Mouse (Mus musculus): ENCODE data around the gene Rreb1. TPM values are rescaled to one million over a fixed set of nuclear protein-coding genes. Genes with fewer than 3 reads are reported as not detected.

Gene Rreb1
- polyA plus RNA-seq, 1 experiment from 2014 or later: 11.4 TPM

DNA sequence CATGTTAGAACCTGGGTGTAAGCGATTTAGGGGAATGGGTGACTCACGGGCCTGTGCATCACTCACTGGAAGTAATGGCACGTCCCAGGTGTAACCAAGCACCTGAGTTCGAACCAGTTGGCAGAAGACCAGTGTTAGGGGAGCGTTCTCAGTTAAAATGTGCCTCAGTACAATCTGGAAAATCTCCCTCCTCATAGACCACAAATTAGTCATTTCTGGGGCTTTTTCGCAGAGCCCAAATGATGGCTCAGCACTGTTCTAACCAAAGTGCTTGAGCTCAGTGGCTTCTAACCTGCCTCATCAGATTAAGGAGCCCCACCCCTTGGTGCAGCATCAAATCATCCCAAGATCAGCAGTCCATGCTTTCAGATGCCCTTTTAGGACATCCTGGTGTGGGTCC, 5.5 kb downstream of the Rreb1 start:
- Histone ChIP-seq H3K9ac (no peak overlapping the region), H3K27me3 (peaks cover 12% of the 10 kb centered on the region; the same call in 1 of the 2 replicates), H3K27ac (no peak overlapping the region), H3K4me3 (no peak overlapping the region), H3K36me3 (no peaks in the 10 kb centered on the region), H3K4me2 (replicated peaks) (no peak overlapping the region), H3K9me3 (no peaks in the 10 kb centered on the region), H3K4me1 (peaks cover 7% of the 10 kb centered on the region; the same call in 1 of the 2 replicates)
- WGBS: 91% methylated on average over 6 of the region's 6 CpGs
- no peak for ATAC-seq (ENCODE audit: low FRiP score, low read depth)

DNA sequence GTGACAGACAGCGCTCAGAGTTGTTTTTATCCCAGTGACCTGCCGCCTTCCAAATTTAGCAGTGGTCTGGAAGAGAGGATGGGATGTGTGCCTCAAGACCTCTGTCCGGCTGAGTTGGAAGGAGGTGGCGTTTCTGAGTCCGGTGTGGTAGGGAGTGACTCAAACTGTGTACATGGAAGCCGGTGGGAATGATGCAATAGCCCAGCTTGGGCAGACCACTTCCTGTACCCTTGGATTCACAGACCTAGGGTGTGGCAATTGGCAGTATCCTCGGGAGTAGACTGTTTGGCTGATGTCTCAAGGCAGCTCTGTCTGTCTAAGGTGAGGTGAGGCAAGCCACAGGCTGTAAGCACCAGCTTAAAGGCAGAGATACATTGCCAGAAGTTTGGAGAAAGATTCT, 6.0 kb downstream of the Rreb1 start:
- no peak overlapping the region for H3K9ac ChIP-seq
- no peak overlapping the region for H3K27ac ChIP-seq
- H3K4me2 ChIP-seq (replicated peaks): no peak overlapping the region
- H3K4me3 ChIP-seq: no peak overlapping the region
- peaks cover 3% of the 10 kb centered on the region; the same call in 1 of the 2 replicates for H3K4me1 ChIP-seq
- ATAC-seq (ENCODE audit: low FRiP score, low read depth): no peak
- no peaks in the 10 kb centered on the region for H3K36me3 ChIP-seq
- 81% methylated on average over 7 of the region's 7 CpGs for WGBS
- H3K9me3 ChIP-seq: no peaks in the 10 kb centered on the region
- peaks cover 11% of the 10 kb centered on the region; the same call in 1 of the 2 replicates for H3K27me3 ChIP-seq

DNA sequence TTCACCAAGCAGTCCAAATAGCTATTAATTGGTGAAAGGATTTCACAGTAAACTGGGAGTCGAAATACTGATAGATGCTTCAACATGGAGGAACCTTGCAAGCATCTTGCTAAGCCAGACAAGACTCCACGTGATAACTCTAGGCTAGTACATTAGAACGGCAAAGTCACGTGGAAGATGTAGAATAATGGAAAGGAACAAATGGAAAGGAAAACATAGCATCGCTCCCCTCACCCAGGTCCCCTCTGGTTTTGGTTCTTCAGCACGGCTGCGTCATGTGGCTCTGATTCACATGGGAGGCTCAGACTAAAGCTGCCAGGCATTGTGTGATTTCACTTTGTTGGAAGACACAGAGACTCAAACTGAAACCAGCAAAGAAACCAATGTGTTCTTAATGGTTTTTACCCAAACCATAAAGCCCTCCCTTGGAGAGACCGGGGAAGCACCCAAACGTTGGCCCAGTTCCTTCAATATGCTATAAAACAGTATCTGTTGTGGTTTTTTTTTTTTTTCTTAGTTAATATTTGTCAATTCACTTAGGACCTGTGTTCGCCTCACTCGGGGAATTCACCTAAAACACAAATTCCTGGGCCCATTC, 14.6 kb downstream of the Rreb1 start:
- no peak overlapping the region for H3K9ac ChIP-seq
- 91% methylated on average over 11 of the region's 11 CpGs for WGBS
- no peaks in the 10 kb centered on the region for H3K27me3 ChIP-seq
- no peak overlapping the region for H3K4me2 ChIP-seq (replicated peaks)
- H3K4me1 ChIP-seq: no peaks in the 10 kb centered on the region
- no peak for ATAC-seq (ENCODE audit: low FRiP score, low read depth)
- H3K4me3 ChIP-seq: no peak overlapping the region
- no peaks in the 10 kb centered on the region for H3K9me3 ChIP-seq
- H3K27ac ChIP-seq: no peak overlapping the region
- no peaks in the 10 kb centered on the region for H3K36me3 ChIP-seq

DNA sequence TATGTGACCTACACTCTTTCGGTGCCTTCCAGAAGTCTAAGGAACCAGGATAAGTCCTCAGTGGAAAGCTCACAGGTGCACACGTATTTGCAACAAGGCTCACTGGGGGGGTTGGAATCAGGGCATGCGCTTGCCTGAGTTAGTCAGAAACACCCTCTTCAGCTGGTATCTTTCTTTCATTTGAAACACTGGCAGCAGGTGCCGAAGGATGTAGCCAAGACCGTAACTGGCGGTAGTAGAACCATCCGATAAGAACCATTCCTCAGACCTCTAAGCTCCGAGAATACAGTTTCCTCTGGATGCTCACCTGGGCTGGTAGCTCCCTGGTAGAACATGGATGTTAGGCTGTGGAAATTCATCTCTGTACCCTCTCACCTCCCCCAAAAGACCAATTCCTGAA, 20.6 kb downstream of the Rreb1 start:
- Histone ChIP-seq H3K4me3 (no peak overlapping the region), H3K27ac (no peak overlapping the region), H3K4me2 (replicated peaks) (no peak overlapping the region), H3K4me1 (peaks cover 8% of the 10 kb centered on the region; the same call in 1 of the 2 replicates), H3K9ac (no peak overlapping the region), H3K9me3 (no peaks in the 10 kb centered on the region), H3K27me3 (no peaks in the 10 kb centered on the region), H3K36me3 (no peaks in the 10 kb centered on the region)
- 91% methylated on average over 8 of the region's 8 CpGs for WGBS
- no peak for ATAC-seq (ENCODE audit: low FRiP score, low read depth)

DNA sequence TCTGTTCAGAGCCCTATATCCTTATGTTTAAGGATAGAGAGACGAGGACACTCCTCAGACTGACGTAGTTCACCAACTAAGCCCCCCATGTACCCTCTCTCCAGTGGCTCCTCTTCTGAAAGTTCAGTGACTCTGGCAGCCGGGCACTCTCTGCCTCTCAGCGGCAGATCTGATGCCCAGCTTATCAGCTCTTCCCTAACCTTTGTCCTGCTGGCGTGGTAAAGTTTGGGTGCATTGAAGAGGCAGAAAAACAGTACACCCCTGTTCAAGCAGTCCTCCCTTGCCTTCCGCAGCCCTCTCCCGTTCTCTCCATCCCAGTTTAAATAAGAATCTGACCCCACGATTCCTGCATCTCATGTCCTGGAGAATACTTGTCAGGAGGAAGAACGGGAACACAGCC, 21.2 kb downstream of the Rreb1 start:
- ATAC-seq (ENCODE audit: low FRiP score, low read depth): no peak
- H3K27me3 ChIP-seq: no peaks in the 10 kb centered on the region
- WGBS: 80% methylated on average over 9 of the region's 9 CpGs
- no peaks in the 10 kb centered on the region for H3K9me3 ChIP-seq
- no peak overlapping the region for H3K9ac ChIP-seq
- H3K36me3 ChIP-seq: no peaks in the 10 kb centered on the region
- no peak overlapping the region for H3K27ac ChIP-seq
- no peak overlapping the region for H3K4me2 ChIP-seq (replicated peaks)
- peaks cover 8% of the 10 kb centered on the region; the same call in 1 of the 2 replicates for H3K4me1 ChIP-seq
- H3K4me3 ChIP-seq: no peak overlapping the region

DNA sequence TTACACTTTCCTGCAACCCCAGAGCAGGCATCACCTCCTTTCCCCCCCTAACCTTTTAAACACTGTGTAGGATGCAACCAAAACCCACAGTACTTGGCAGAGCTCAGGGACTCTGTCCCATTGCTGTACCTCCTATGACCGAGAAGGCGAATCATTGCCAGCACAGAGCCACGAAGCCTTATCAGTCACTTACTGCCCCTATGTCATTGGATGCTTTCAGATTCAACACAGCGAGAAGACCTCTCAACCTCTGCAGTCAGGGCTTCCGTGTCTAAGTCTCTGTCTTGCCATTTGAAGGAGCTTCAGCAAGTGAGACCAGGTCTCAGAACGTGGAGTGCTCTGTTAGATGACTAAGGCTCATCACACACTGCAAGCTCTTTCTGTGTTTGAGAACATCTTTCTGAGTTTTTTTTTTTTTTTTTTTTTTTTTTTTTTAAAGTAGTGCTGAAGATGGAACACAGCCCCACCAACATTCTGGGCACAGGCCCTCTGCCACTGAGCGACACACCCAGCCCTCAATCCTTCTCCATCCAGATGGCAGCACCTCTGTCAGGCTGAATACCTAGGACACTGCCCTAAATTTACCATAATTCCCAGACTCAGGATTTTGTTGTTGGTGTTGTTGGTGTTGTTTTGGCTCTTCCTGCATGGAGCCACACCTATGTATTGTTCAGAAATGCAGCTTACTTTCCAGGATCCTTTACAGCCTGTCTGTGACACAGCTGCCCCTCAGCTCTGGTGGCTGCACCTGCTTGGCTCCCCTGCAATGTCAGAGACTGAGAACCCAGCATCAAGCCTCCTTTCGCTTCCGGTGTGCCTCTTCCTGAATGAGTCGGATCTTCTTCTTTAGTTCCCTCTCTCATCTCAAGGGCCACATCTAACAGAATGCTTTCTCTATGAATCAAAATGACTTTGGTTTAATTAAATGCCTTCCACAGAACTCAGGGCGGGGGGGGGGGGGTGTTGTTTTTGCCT, 23.2 kb downstream of the Rreb1 start:
- Histone ChIP-seq H3K36me3 (no peaks in the 10 kb centered on the region), H3K27ac (no peak overlapping the region), H3K4me3 (no peak overlapping the region), H3K9ac (no peak overlapping the region), H3K27me3 (no peaks in the 10 kb centered on the region), H3K4me2 (replicated peaks) (no peak overlapping the region), H3K9me3 (no peaks in the 10 kb centered on the region), H3K4me1 (peaks cover 8% of the 10 kb centered on the region; the same call in 1 of the 2 replicates)
- ATAC-seq (ENCODE audit: low FRiP score, low read depth): no peak
- WGBS: 66% methylated on average over 11 of the region's 11 CpGs

DNA sequence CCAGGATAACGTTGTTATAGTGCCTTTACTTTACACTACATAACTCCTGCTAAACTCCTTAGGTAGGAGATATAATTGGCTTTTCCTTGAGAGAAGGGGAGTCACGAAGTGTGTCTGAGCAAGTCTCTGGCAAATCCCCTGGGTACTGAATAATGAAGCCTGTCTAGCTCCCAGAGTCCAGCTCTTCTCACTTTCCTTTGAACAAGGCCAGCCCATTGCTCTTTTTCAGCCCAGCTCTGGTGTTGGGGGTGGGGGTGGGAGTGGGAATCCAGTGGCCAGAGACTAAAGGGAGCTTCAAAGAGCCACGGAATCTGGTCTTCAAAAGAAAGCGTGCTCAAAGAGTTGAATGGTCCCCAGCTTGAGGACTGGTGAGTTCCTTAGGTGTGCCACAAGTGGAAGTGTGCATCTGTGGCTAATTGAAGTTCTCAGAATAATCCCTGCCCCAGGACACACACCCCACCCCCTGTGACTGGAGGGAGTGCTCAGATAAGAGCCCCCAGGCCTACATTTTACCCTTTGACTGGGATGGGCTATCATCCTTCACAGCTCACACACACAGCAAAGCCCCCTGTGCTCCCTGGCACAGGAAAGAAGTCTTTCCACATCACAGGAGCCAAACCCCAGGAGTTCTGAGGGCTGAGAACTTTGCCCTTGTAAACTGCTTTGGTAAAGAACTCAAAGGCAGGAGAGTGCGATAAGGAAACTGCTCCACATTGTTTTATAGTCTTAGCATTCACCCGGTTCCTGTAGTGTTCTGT, 24.2 kb downstream of the Rreb1 start:
- Histone ChIP-seq H3K4me1 (peaks cover 8% of the 10 kb centered on the region; the same call in 1 of the 2 replicates), H3K4me3 (no peak overlapping the region), H3K36me3 (no peaks in the 10 kb centered on the region), H3K27me3 (no peaks in the 10 kb centered on the region), H3K4me2 (replicated peaks) (no peak overlapping the region), H3K9ac (no peak overlapping the region), H3K27ac (no peak overlapping the region), H3K9me3 (no peaks in the 10 kb centered on the region)
- no peak for ATAC-seq (ENCODE audit: low FRiP score, low read depth)
- 18% methylated on average over 6 of the region's 6 CpGs for WGBS

DNA sequence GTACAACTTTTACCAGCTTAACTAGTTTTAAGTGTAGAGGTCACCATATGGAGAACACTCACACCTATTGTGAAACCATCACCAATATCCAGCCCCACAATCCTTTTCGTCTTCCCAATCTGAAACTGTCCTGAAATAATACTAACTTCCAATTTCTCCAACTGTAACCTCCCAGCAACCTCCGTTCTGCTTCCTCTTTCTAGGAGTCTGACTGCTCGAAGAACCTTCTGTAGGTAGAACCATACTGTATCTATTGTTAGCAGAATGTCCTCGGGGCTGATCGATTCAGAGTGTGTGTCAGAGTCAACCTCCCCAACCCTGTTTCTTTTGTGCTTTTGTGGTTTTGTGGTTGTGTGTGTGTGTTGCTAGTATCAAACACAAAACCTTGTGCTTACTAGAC, 25.0 kb downstream of the Rreb1 start:
- 89% methylated on average over 5 of the region's 5 CpGs for WGBS
- H3K27me3 ChIP-seq: no peaks in the 10 kb centered on the region

DNA sequence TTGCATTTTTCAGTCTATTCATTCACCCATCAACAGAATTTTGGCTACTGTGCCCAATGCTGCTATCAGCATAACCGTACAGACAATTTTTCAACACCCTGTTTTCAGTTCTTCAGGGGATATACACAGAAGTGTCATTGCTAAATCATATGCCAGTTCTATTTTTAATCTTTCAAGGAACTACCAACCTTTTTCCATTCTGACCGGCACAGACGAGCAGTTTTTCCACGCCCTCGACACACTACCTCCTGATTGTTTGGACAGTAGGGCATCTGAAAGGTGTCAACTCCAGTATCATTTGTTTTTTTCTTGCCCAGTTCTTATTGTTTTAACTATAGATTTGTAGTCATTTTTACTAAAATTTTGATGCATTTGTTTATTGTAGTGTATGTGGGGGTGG, 25.8 kb downstream of the Rreb1 start:
- Histone ChIP-seq H3K9ac (no peak overlapping the region), H3K36me3 (no peaks in the 10 kb centered on the region), H3K9me3 (no peaks in the 10 kb centered on the region), H3K4me2 (replicated peaks) (no peak overlapping the region), H3K27ac (no peak overlapping the region), H3K4me1 (peaks cover 8% of the 10 kb centered on the region; the same call in 1 of the 2 replicates), H3K4me3 (no peak overlapping the region), H3K27me3 (no peaks in the 10 kb centered on the region)
- ATAC-seq (ENCODE audit: low FRiP score, low read depth): no peak
- WGBS: 91% methylated on average over 5 of the region's 5 CpGs

More for the DNA sequence above, 25.0 kb downstream of the Rreb1 start:
- ATAC-seq (ENCODE audit: low FRiP score, low read depth): no peak
- Histone ChIP-seq H3K4me1 (peaks cover 8% of the 10 kb centered on the region; the same call in 1 of the 2 replicates), H3K4me3 (no peak overlapping the region), H3K27ac (no peak overlapping the region), H3K9ac (no peak overlapping the region), H3K36me3 (no peaks in the 10 kb centered on the region), H3K4me2 (replicated peaks) (no peak overlapping the region), H3K9me3 (no peaks in the 10 kb centered on the region)

DNA sequence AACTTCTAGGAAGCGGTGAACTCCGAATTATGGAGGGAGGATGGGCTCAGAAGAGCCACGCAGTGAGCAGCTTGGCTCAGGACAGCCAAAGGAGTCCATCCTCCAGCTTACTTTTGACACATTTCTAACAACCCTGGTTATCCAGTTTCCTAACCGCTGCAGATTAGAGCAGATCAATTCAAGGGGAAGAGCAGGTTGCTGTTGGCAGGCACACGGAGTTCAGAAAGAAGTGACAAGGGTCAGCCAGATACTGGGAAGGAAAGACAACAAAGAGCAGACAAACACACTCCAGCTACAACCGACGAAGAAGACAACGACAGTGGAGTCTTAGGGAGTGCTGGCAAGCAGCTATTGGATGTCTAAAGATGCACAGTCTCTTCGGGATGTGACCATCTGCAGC, 36.8 kb downstream of the Rreb1 start:
- 78% methylated on average over 9 of the region's 9 CpGs for WGBS
- no peaks in the 10 kb centered on the region for H3K9me3 ChIP-seq
- no peak overlapping the region for H3K9ac ChIP-seq
- H3K27me3 ChIP-seq: no peaks in the 10 kb centered on the region
- H3K4me3 ChIP-seq: no peak overlapping the region
- no peak overlapping the region for H3K27ac ChIP-seq
- no peak for ATAC-seq (ENCODE audit: low FRiP score, low read depth)
- no peaks in the 10 kb centered on the region for H3K4me1 ChIP-seq
- H3K36me3 ChIP-seq: no peaks in the 10 kb centered on the region
- no peak overlapping the region for H3K4me2 ChIP-seq (replicated peaks)

DNA sequence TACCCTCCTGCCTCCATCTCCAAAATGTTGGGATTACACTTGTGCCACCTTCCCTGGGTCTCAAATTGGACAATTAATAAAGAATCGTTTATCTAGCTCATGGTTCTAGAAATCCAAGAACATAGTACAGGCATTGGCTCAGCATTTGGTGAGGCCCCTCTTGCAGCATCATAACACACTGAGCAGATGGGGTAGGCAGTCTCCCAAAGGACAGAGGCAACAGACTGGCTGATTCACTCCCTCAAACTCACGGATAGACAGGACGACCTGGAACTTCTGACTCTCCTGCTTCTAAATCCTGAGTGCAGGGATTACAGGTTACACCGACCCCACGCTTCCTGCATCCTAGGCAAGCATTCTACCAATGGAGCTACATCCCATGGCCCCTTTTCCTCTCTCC, 38.5 kb downstream of the Rreb1 start:
- H3K36me3 ChIP-seq: no peaks in the 10 kb centered on the region
- no peaks in the 10 kb centered on the region; the same call in 1 of the 2 replicates for H3K4me1 ChIP-seq
- no peak overlapping the region for H3K4me3 ChIP-seq
- WGBS: 83% methylated on average over 5 of the region's 5 CpGs
- no peak for ATAC-seq (ENCODE audit: low FRiP score, low read depth)
- H3K9me3 ChIP-seq: no peaks in the 10 kb centered on the region
- no peaks in the 10 kb centered on the region for H3K27me3 ChIP-seq
- H3K27ac ChIP-seq: no peak overlapping the region
- no peak overlapping the region for H3K4me2 ChIP-seq (replicated peaks)
- no peak overlapping the region for H3K9ac ChIP-seq

DNA sequence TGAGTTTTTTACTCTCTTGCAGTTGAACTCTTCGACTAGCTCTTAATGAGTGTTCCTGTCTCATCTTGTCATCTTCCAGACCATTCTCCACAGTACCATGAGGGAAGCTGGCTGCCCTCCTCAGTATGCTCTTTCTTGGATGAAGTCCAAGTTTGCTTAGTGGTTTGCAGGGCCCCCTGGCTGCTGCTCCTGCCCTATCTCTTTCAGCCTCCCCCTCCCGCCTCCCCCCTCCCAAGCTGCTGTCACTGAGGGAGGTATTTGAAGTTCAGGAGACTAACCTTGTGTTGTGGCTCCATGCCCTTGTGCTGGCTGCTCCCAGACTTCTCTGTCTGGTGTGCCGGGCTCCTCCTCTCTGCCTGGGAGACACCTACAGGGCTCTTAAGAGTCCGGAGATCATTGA, 43.2 kb downstream of the Rreb1 start:
- Histone ChIP-seq H3K4me1 (peaks cover 10% of the 10 kb centered on the region), H3K9ac (no peak overlapping the region), H3K27me3 (no peaks in the 10 kb centered on the region), H3K9me3 (no peaks in the 10 kb centered on the region), H3K4me3 (no peak overlapping the region), H3K36me3 (no peaks in the 10 kb centered on the region), H3K4me2 (replicated peaks) (no peak overlapping the region), H3K27ac (no peak overlapping the region)
- ATAC-seq (ENCODE audit: low FRiP score, low read depth): no peak
- 27% methylated on average over 4 of the region's 4 CpGs for WGBS

Measured in limb, embryonic 13.5 days (tissue).